Mouse (Mus musculus): ENCODE measurements around the gene Wnt2b.

The Wnt2b gene

GRCm38 (mm10) chr3:104961066-104962059, at the start of gene Wnt2b:
TSS of gene Wnt2b (minus strand) at chr3:104961921.
- DNase-seq (ENCODE audit: low spot score): no peak

- DNase-seq (ENCODE audit: low spot score): no peak
Measured at GRCm38 (mm10) chr3:105010681-105011339, 49.1 kb upstream of the Wnt2b start.

DNA sequence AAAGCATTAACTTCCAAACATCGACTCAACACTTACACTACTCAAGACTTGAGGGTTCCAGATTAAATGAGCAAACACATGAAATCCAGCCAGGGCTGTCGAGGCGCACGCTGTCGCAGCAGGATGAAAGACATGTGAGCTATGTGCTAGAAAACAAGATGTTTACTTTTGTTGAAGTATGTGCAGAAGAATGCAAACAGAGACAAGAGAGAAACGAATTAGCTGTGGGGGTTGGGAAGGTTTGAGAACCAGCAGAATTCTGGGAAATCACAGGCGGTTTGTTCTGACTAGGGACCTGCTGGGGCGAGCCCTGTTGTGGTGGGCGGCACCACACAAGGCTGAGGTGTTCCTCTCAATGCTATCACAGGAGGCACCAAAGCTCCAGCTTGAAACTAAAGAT, 46.3 kb upstream of the Wnt2b start:
- no peak for DNase-seq (ENCODE audit: low spot score)

DNA sequence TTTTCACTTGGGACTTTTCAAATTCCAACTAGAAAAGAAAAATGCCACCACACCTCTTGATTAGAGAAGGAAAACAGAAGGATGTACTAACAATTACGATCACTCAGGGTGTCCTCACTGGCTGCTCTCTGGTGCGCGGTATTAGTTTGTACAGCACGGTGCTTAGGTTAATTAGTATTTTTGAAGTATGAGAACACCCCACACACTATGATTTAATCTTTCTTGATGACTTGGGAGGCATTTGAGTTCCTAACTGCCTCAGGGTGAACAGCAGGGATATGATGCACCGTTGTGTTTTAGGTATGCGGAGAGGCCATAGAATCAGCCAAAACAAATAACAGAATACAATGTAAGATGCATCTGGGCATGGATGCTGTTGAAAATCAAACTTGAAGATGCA, 44.4 kb upstream of the Wnt2b start:
- no peak for DNase-seq (ENCODE audit: low spot score)

DNA sequence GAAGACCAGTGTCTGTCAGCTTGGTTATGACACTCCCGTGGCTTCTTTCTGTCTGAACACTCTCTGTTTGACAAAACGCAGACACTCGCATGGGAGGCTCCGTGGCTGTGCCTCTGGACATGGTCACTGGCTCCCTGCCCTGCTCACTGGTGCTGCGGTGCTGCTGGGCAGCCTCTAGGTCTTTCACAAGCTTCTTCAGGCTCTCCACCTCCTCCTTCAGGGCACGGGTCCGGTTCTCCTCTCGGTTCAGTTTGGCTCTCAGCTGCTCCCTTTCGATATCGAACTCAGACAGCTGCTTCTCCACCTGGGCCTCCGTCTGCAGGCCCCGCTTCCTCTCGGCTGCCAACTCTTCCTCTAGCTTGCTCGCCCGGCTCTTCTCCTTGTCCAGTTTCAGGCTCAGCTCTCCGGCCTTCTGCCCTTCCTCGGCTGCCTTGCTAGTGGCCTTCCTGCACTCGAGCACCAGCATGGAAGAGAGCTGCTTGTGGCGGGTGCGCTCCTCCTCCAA, 43.9 kb upstream of the Wnt2b start:
- no peak for DNase-seq (ENCODE audit: low spot score)

GRCm38 (mm10) chr3:105005011-105005410, 43.3 kb upstream of the Wnt2b start:
- no peak for DNase-seq (ENCODE audit: low spot score)

DNA sequence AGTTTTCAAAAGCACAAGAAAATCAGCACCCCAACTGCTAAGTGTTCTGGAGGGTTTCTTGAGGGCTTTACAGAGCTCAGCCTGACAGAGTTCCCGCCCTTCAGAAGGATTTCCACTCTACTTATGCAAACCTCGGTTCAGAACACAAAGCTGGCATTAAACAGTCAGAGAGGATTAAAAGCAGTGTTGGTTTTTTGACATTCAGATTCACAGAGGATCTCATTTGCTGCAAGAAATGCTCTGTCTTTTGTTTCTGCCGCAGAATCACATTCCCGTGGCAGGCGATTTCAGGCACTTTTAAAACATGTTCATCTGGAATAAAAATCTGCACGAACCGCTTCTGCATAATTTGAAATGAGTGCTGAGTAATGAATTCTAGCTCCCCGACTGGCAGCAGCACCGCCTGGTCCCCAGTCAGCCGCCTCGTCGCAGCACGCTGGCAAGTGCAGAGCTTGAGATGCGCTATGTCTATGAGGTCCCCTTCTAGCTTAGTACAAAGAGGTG, 42.3 kb upstream of the Wnt2b start:
- no peak for DNase-seq (ENCODE audit: low spot score)

GRCm38 (mm10) chr3:105001374-105001773, 39.7 kb upstream of the Wnt2b start:
- no peak for DNase-seq (ENCODE audit: low spot score)

DNA sequence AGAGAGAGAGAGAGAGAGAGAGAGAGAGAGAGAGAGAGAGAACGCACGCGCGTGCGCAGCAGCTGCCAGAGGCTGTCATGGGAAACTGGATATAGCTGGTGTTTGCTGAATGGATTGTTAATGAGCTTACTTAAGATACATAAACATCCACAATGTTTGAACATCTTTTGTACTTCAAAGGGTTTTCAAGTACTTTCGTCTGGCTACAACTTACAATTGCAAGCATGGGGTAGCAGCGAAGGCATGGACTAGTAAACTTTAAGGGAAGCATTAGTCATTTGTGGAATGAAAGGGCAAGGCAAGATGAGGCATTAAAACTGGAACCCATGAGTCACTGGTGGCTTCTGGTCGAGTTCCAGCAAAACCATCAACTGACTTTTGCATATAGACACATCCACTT, 38.8 kb upstream of the Wnt2b start:
- no peak for DNase-seq (ENCODE audit: low spot score)

- no peak for DNase-seq (ENCODE audit: low spot score)
Measured at GRCm38 (mm10) chr3:104997563-104997962, 35.8 kb upstream of the Wnt2b start.

GRCm38 (mm10) chr3:104995707-104996106, 34.0 kb upstream of the Wnt2b start:
- DNase-seq (ENCODE audit: low spot score): no peak

- DNase-seq (ENCODE audit: low spot score): no peak
Measured at GRCm38 (mm10) chr3:104994415-104994841, 32.7 kb upstream of the Wnt2b start.

- DNase-seq (ENCODE audit: low spot score): no peak
Measured at GRCm38 (mm10) chr3:104993800-104994199, 32.1 kb upstream of the Wnt2b start.

DNA sequence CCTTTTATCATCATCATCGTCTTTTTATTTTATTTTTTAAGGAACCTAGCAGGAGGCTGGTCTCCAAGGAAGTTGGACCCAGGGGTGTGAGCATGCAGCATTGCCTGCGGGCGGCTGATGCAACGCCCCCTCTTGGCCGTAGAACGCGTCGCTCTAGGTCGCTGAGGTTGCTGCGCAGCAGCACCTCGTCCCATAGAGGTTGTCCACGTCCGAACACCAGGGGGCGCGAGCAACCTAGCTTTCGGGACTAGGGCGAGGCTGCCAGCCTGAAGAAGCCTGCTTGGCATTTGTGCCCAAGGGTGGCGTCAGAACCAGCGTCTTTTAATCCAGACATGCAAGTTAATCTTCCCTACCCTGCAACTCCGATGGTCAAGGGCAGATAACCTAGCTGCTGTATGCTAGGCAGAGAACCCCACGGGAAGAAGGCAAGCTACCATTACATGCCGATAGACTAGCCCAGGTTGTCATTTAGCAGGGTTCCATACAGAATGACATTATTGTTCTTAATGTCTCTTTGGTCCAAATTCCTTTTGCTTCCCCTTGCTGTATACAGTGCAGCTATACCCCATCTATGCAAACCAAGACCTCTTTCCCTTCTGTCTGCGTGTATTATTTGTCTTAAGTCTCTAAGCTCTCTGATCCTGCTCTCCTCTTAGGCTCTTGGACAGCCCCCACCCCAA, 31.1 kb upstream of the Wnt2b start:
- peak; percentile 73 for DNase-seq (ENCODE audit: low spot score)

GRCm38 (mm10) chr3:104991703-104992102, 30.0 kb upstream of the Wnt2b start:
- no peak for DNase-seq (ENCODE audit: low spot score)

- DNase-seq (ENCODE audit: low spot score): no peak
Measured at GRCm38 (mm10) chr3:104987884-104988283, 26.2 kb upstream of the Wnt2b start.

DNA sequence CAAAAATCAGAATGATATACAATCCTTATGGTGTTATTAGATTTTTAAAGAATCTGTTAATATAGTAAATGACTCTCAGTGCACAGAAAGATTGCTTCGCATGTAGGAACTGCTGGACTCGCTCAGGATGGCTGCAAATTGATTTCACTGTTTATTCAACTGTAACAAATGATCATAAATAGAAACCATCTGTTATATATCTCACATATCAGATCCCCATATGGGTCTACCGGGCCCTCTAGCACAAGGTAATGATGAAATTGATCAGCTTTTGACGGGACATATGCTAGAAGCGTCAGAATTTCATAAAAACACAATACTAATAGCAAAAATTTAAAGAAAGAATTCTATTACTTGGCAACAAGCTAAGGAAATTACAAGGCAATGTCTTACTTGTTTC, 18.0 kb upstream of the Wnt2b start:
- no peak for DNase-seq (ENCODE audit: low spot score)

GRCm38 (mm10) chr3:104967548-104968300, 6.0 kb upstream of the Wnt2b start:
- DNase-seq (ENCODE audit: low spot score): peak; percentile 72

- no peak for DNase-seq (ENCODE audit: low spot score)
Measured at GRCm38 (mm10) chr3:104965991-104966554, 4.4 kb upstream of the Wnt2b start.

DNA sequence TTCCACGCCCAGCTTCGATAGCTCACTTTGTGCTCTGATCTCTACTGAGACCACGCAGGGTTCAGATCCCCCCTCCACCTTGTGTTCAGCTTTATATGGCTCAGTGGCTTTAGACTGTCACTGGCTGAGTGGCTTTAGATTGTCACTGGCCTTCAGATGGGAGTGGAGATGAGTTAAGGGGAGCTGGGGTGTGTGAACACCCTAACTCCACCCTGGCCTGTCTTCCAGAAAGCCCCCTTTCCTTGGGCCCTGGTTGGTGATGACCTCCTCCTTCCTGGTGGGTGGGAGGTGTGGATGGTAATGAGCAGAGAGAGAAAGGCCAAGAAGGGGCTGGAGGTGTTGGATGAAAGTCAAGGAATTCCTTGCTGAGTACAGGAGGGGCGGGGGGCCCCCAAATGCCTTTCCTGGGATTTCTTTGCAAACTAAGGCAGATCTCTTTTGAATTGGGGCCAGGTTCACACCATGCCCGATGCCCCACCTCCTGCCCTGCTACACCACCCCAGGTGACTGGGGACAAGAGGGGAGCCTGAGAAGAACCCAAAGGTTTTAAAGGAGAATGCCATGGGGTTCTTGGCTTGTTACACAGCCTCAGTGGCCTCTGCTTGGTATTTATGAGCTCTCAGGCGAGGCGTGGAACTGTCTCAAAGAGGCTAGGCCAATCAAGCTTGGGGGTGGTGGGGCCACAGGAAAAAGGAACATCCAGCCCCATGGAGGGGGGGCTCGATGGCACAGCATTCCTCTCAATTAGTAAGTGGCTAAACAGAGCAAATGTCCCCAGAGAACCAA, 3.5 kb upstream of the Wnt2b start:
- DNase-seq (ENCODE audit: low spot score): no peak

Data from urinary bladder, postnatal 10 days (tissue).